Mouse (Mus musculus) MEL (cell line): ENCODE measurements at regions not wholly inside any gene's neighbourhood (a gene's known extent, or its start where the extent isn't known, plus 50 kb on each side); places are given as distances from the start of the nearest gene placed in this dataset.

ENCODE experiments used
- CHD2 ChIP-seq: IDR thresholded peaks from 2 replicates; pipeline ENCODE4 v1.6.1; 2011; ENCODE audit warnings: low read length, improper control_type of control experiment
- CTCF ChIP-seq, 3 experiments: IDR thresholded peaks in 2 of 3; conservative IDR thresholded peaks in 1 of 3; 2 replicates each; pipeline ENCODE4 v1.5.1; 2011 to 2012; ENCODE audit warnings: low read length in 3 of 3, low read depth in 2 of 3, mild to moderate bottlenecking in 2 of 3, improper control_type of control experiment in 1 of 3, inconsistent platforms in 1 of 3, mixed read lengths in 1 of 3, moderate library complexity in 1 of 3; ENCODE audit not compliant: control insufficient read depth in 1 of 3, insufficient read depth in 1 of 3, poor library complexity in 1 of 3, severe bottlenecking in 1 of 3
- EP300 ChIP-seq, 2 experiments: IDR thresholded peaks; 2 replicates each; pipeline ENCODE4 v1.6.1; 2011; ENCODE audit warnings: improper control_type of control experiment in 2 of 2, low read length in 2 of 2, low read depth in 1 of 2, mild to moderate bottlenecking in 1 of 2
- GATA1 ChIP-seq: IDR thresholded peaks from 2 replicates; pipeline ENCODE4 v1.6.1; 2011; ENCODE audit warnings: low read depth, low read length, improper control_type of control experiment
- MAFK ChIP-seq: IDR thresholded peaks from 2 replicates; pipeline ENCODE4 v1.6.1; 2011; ENCODE audit warnings: low read depth, mild to moderate bottlenecking, low read length, improper control_type of control experiment, borderline replicate concordance
- MAX ChIP-seq: IDR thresholded peaks from 2 replicates; pipeline ENCODE4 v1.6.1; 2011; ENCODE audit warnings: low read length, improper control_type of control experiment
- POLR2A ChIP-seq, 2 experiments: IDR thresholded peaks; 2 replicates each; pipeline ENCODE4 v1.6.1; 2011 to 2012; ENCODE audit warnings: low read length in 2 of 2, mild to moderate bottlenecking in 2 of 2, control low read depth in 1 of 2, improper control_type of control experiment in 1 of 2, low read depth in 1 of 2, moderate library complexity in 1 of 2; ENCODE audit not compliant: control insufficient read depth in 1 of 2, insufficient read depth in 1 of 2, poor library complexity in 1 of 2
- POLR2AphosphoS2 ChIP-seq: IDR thresholded peaks from 2 replicates; pipeline ENCODE4 v1.6.1; 2011; ENCODE audit warnings: low read length, improper control_type of control experiment
- TAL1 ChIP-seq: IDR thresholded peaks from 2 replicates; pipeline ENCODE4 v1.6.1; 2012; ENCODE audit warnings: mild to moderate bottlenecking, inconsistent platforms, low read length, moderate library complexity, mixed read lengths
- USF1 ChIP-seq: IDR thresholded peaks from 2 replicates; pipeline ENCODE4 v1.6.1; 2014; ENCODE audit warnings: low read depth, mild to moderate bottlenecking, inconsistent platforms, low read length, improper control_type of control experiment, moderate library complexity
- ZNF384 ChIP-seq: IDR thresholded peaks from 2 replicates; pipeline ENCODE4 v1.6.1; 2012; ENCODE audit warnings: low read depth, mild to moderate bottlenecking, inconsistent platforms, low read length, improper control_type of control experiment

GRCm38 (mm10) chr10:19508221-19508745 is 83.5 kb upstream of the Ifngr1 start:
- TF ChIP-seq CTCF (IDR thresholded peaks at IDR 0.05 in 2 of 3, conservative IDR thresholded peaks at IDR 0.05 in 1 of 3; ENCODE audit: control insufficient read depth in 1 of 3, insufficient read depth in 1 of 3, low read depth in 2 of 3, low read length in 3 of 3, poor library complexity in 1 of 3, severe bottlenecking in 1 of 3) (no peak), CHD2 (no peak), POLR2A (IDR thresholded peaks at IDR 0.05; ENCODE audit: control insufficient read depth in 1 of 2, insufficient read depth in 1 of 2, low read depth in 1 of 2, low read length in 2 of 2, poor library complexity in 1 of 2) (no peak), POLR2AphosphoS2 (no peak), ZNF384 (no peak), GATA1 (no peak), MAX (no peak), EP300 (IDR thresholded peaks at IDR 0.05; ENCODE audit: low read depth in 1 of 2, low read length in 2 of 2) (no peak), TAL1 (no peak), USF1 (no peak), MAFK (no peak)
